ENCODE assay signal across 28 mouse cellular contexts in genomic region chr2:115717535-115717934, GRCm38 (mm10).
A peak's percentile ranks its signal among the peaks of the same experiment; 100 is the strongest.
DNase-seq lines count a peak whose midpoint lies in the region; ATAC-seq and TF ChIP-seq lines count a peak whose summit lies in the region.
"Had no signal": no experiment of that assay in that cellular context is flagged by ENCODE, and none has a peak within 500 bp of the region (broad histone marks: within the 10 kb centered on the region; RNA-seq: fewer than 3 reads in every experiment).

No protein-coding gene starts in this region.

- no peaks in the 10 kb centered on the region for H3K36me3 ChIP-seq in kidney, adult 2 months (ENCODE audit: control insufficient read depth, insufficient read depth, low read length)
- H3K36me3 ChIP-seq in kidney, embryonic 16.5 days (ENCODE audit: insufficient read depth, low read length): peaks cover 16% of the 10 kb centered on the region; the same call in 1 of the 2 replicates
- H3K36me3 ChIP-seq in midbrain, embryonic 11.5 days (ENCODE audit: control insufficient read depth, insufficient read depth, low read length): no peaks in the 10 kb centered on the region
- H3K36me3 ChIP-seq in midbrain, postnatal 0 days (ENCODE audit: insufficient read depth, low read length): no peaks in the 10 kb centered on the region; the same call in 1 of the 2 replicates

- peaks cover 18% of the 10 kb centered on the region for H3K9me3 ChIP-seq in kidney, embryonic 16.5 days (ENCODE audit: low read length)
- no peaks in the 10 kb centered on the region for H3K9me3 ChIP-seq in midbrain, embryonic 11.5 days (ENCODE audit: control insufficient read depth, low read length)
- H3K9me3 ChIP-seq in midbrain, postnatal 0 days (ENCODE audit: low read length): no peaks in the 10 kb centered on the region
- H3K9me3 ChIP-seq: G1E; hindbrain, embryonic 13.5 days had no signal

- no peaks in the 10 kb centered on the region for H3K4me1 ChIP-seq in kidney, adult 2 months (ENCODE audit: control insufficient read depth, insufficient read depth, low read length)
- peaks cover 19% of the 10 kb centered on the region for H3K4me1 ChIP-seq in kidney, embryonic 16.5 days (ENCODE audit: insufficient read depth, low read length)
- H3K4me1 ChIP-seq in midbrain, embryonic 11.5 days (ENCODE audit: control insufficient read depth, insufficient read depth, low read length): no peaks in the 10 kb centered on the region
- H3K4me1 ChIP-seq in midbrain, postnatal 0 days (ENCODE audit: insufficient read depth, low read length): no peaks in the 10 kb centered on the region
- H3K4me1 ChIP-seq: heart, embryonic 12.5 days; heart, embryonic 15.5 days had no signal

- no peak overlapping the region for H3K27ac ChIP-seq in kidney, adult 2 months (ENCODE audit: insufficient read depth, low read depth, low read length)
- H3K27ac ChIP-seq in kidney, embryonic 16.5 days (ENCODE audit: low read length): peak overlapping the region; percentile 77
- H3K27ac ChIP-seq in midbrain, embryonic 11.5 days (ENCODE audit: low read depth, low read length): no peak overlapping the region
- H3K27ac ChIP-seq in midbrain, postnatal 0 days (ENCODE audit: low read depth, low read length): no peak overlapping the region
- H3K27ac ChIP-seq: forebrain, embryonic 10.5 days; forebrain, embryonic 13.5 days; heart, embryonic 15.5 days; hindbrain, embryonic 10.5 days; hindbrain, embryonic 13.5 days had no signal

- WGBS in kidney, adult 2 months: 51% methylated on average over 5 of the region's 5 CpGs
- WGBS in kidney, embryonic 16.5 days: 31% methylated on average over 5 of the region's 5 CpGs
- WGBS in midbrain, embryonic 11.5 days: 82% methylated on average over 5 of the region's 5 CpGs
- 80% methylated on average over 5 of the region's 5 CpGs for WGBS in midbrain, postnatal 0 days

- no peak for TF ChIP-seq POLR2A in kidney, adult 2 months (IDR thresholded peaks at IDR 0.05; ENCODE audit: low read depth, low read length)

- DNase-seq in kidney, adult 2 months: peak; percentile 21
- no peak for DNase-seq in kidney, adult 8-10 months
- DNase-seq in kidney, postnatal 10 days: no peak
- peak; percentile 69 for DNase-seq in midbrain, embryonic 11.5 days (ENCODE audit: low spot score, missing footprints)
- no peak for DNase-seq in midbrain, postnatal 0 days (ENCODE audit: low spot score)
- DNase-seq in yolk sac, embryonic 10.5 days (ENCODE audit: low spot score): peak; percentile 14
- DNase-seq: adrenal gland, adult 8-10 months; adrenal gland, postnatal 25 days; B cell, adult 2 months; cerebellum, adult 18-20 months; cerebellum, adult 9-10 months; cerebellum, postnatal 14 days; gastrocnemius, postnatal 10 days; gastrocnemius, postnatal 36 days; heart, postnatal 10 days; heart, postnatal 36 days had no signal

- H3K9ac ChIP-seq in kidney, embryonic 16.5 days (replicated peaks; ENCODE audit: low read length): no peak overlapping the region
- no peak overlapping the region for H3K9ac ChIP-seq in midbrain, embryonic 11.5 days (ENCODE audit: low read length)
- no peak overlapping the region for H3K9ac ChIP-seq in midbrain, postnatal 0 days (replicated peaks; ENCODE audit: low read length, poor library complexity, severe bottlenecking)
- H3K9ac ChIP-seq: forebrain, embryonic 13.5 days; heart, embryonic 12.5 days; heart, embryonic 15.5 days; hindbrain, embryonic 13.5 days had no signal

- TF ChIP-seq CTCF in kidney, adult 2 months (conservative IDR thresholded peaks at IDR 0.05; ENCODE audit: insufficient read depth, insufficient read length, low read depth, low read length): no peak
- TF ChIP-seq CTCF in midbrain, postnatal 0 days (IDR thresholded peaks at IDR 0.05): no peak

- H3K27me3 ChIP-seq in kidney, adult 2 months (replicated peaks; ENCODE audit: control insufficient read depth, insufficient read depth, low read length): no peaks in the 10 kb centered on the region
- H3K27me3 ChIP-seq in kidney, embryonic 16.5 days (ENCODE audit: insufficient read depth, low read length): no peaks in the 10 kb centered on the region
- no peaks in the 10 kb centered on the region for H3K27me3 ChIP-seq in midbrain, embryonic 11.5 days (ENCODE audit: control insufficient read depth, insufficient read depth, low read length)
- H3K27me3 ChIP-seq in midbrain, postnatal 0 days (ENCODE audit: insufficient read depth, low read length): no peaks in the 10 kb centered on the region
- H3K27me3 ChIP-seq: CH12.LX; forebrain, embryonic 13.5 days; heart, embryonic 12.5 days; heart, embryonic 15.5 days; hindbrain, embryonic 13.5 days; Patski had no signal

- no peak overlapping the region for H3K4me3 ChIP-seq in kidney, adult 2 months (ENCODE audit: insufficient read depth, low read depth, low read length)
- H3K4me3 ChIP-seq in kidney, embryonic 16.5 days (ENCODE audit: low read length): no peak overlapping the region
- no peak overlapping the region for H3K4me3 ChIP-seq in midbrain, embryonic 11.5 days (ENCODE audit: low read depth, low read length)
- H3K4me3 ChIP-seq in midbrain, postnatal 0 days (ENCODE audit: low read depth, low read length): no peak overlapping the region
- H3K4me3 ChIP-seq: forebrain, embryonic 10.5 days; forebrain, embryonic 13.5 days; heart, embryonic 12.5 days; heart, embryonic 15.5 days; hindbrain, embryonic 10.5 days; hindbrain, embryonic 13.5 days had no signal

- ATAC-seq in kidney, embryonic 16.5 days (ENCODE audit: low FRiP score, low TSS enrichment): peak; percentile 56; the same call in 1 of the 2 replicates
- ATAC-seq in midbrain, embryonic 11.5 days (ENCODE audit: low FRiP score): no peak
- ATAC-seq in midbrain, postnatal 0 days (ENCODE audit: low FRiP score): no peak
- ATAC-seq: forebrain, embryonic 13.5 days; forebrain, embryonic 16.5 days; hindbrain, embryonic 16.5 days; Patski had no signal

- no peak overlapping the region for H3K4me2 ChIP-seq in kidney, embryonic 16.5 days (replicated peaks; ENCODE audit: low read depth, low read length)
- no peak overlapping the region for H3K4me2 ChIP-seq in midbrain, embryonic 11.5 days
- no peak overlapping the region for H3K4me2 ChIP-seq in midbrain, postnatal 0 days (ENCODE audit: low read depth, low read length, poor library complexity, severe bottlenecking)
- H3K4me2 ChIP-seq: forebrain, embryonic 13.5 days; heart, embryonic 12.5 days; heart, embryonic 15.5 days; hindbrain, embryonic 13.5 days had no signal

Comparison
In these comparisons a context has a peak if more than half of its experiments do, and no peak if none do; other contexts are left out.
1. DNase-seq: peak in kidney, adult 2 months (single experiment), midbrain, embryonic 11.5 days (single experiment) and yolk sac, embryonic 10.5 days (single experiment); none in kidney, adult 8-10 months (0 of 2), kidney, postnatal 10 days (single experiment) and midbrain, postnatal 0 days (single experiment).